Mouse (Mus musculus) C2C12 (cell line): ENCODE results near the gene Myo10. TPM values are rescaled to one million over a fixed set of nuclear protein-coding genes. Genes with fewer than 3 reads are reported as not detected.

Experiments
- H3K27me3 ChIP-seq: one replicate; pipeline ENCODE4 v1.6.1; 2011; ENCODE audit not compliant: control insufficient read depth, insufficient read depth, insufficient read length
- H3K36me3 ChIP-seq: one replicate; pipeline ENCODE4 v1.6.1; 2011; ENCODE audit not compliant: control insufficient read depth, insufficient read depth
- H3K4me3 ChIP-seq: one replicate; pipeline ENCODE4 v1.5.1; 2011; ENCODE audit warnings: mild to moderate bottlenecking, control low read depth; ENCODE audit not compliant: poor library complexity, insufficient read depth, severe bottlenecking
- H3K79me2 ChIP-seq: one replicate; pipeline ENCODE4 v1.6.1; 2011; ENCODE audit not compliant: control insufficient read depth, insufficient read depth
- H3K79me3 ChIP-seq: one replicate; pipeline ENCODE4 v1.6.1; 2011; ENCODE audit warnings: low read depth, control low read depth
- H3ac ChIP-seq: one replicate; pipeline ENCODE3; 2011; ENCODE audit warnings: low read depth; ENCODE audit not compliant: control insufficient read depth, insufficient read length
- CEBPB ChIP-seq: IDR thresholded peaks from one replicate; pipeline ENCODE4 v1.6.1; 2011; ENCODE audit warnings: low read depth, mild to moderate bottlenecking, control low read depth, moderate library complexity
- CTCF ChIP-seq: IDR thresholded peaks from one replicate; pipeline ENCODE4 v1.5.1; 2011; ENCODE audit not compliant: control insufficient read depth, insufficient read depth, insufficient read length
- FOSL1 ChIP-seq: IDR thresholded peaks from one replicate; pipeline ENCODE4 v1.8.0; 2011; ENCODE audit warnings: mild to moderate bottlenecking, low read length; ENCODE audit not compliant: poor library complexity, insufficient read depth, severe bottlenecking
- MAX ChIP-seq: IDR thresholded peaks from one replicate; pipeline ENCODE4 v1.6.1; 2011; ENCODE audit warnings: mild to moderate bottlenecking, control low read depth
- MYOD1 ChIP-seq: IDR thresholded peaks from one replicate; pipeline ENCODE4 v1.6.1; 2011; ENCODE audit warnings: low read depth; ENCODE audit not compliant: control insufficient read depth, insufficient read length
- MYOG ChIP-seq: IDR thresholded peaks from one replicate; pipeline ENCODE4 v1.6.1; 2011; ENCODE audit not compliant: control insufficient read depth, insufficient read length; ENCODE audit errors: extremely low read depth
- USF1 ChIP-seq: IDR thresholded peaks from one replicate; pipeline ENCODE4 v1.6.1; 2011; ENCODE audit warnings: low read depth, mild to moderate bottlenecking, control low read depth, moderate library complexity
- polyA plus RNA-seq: library from polyadenylated mRNA; unstranded; fragments of >200 nt; fragmentation: generic; extraction: Trizol; gene quantifications from one replicate; pipeline ENCODE4 v1.2.1, GENCODE M21; 2012; ENCODE audit warnings: missing spikeins

Gene Myo10
- polyA plus RNA-seq, 1 experiment: 89.8 TPM

DNA sequence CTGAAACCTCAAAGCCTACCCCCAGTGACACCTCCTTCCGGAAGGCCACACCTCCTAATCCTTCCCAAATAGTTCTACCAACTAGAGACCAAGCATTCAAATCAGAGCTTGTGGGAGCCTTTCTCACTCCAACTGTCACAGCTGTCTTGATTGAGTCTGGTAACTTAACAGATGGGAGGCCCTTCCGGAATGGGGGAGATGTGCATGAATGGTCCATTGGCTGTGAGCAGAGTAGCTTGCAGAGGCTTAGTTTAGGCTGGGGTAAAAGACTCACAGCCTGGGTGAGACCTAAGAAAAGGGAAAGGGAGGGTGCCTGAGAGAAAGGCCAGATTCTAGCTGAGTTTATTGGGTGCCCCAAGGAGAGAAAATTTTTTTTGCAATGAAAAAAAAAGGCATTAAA lies 26.0 kb downstream of the Myo10 start:
- Histone ChIP-seq H3K27me3 (no peaks in the 10 kb centered on the region), H3K79me3 (peaks cover 95% of the 10 kb centered on the region), H3K79me2 (peaks cover 100% of the 10 kb centered on the region), H3K4me3 (no peak overlapping the region), H3ac (no peak overlapping the region), H3K36me3 (peaks cover 25% of the 10 kb centered on the region)
- no peak for TF ChIP-seq CEBPB

DNA sequence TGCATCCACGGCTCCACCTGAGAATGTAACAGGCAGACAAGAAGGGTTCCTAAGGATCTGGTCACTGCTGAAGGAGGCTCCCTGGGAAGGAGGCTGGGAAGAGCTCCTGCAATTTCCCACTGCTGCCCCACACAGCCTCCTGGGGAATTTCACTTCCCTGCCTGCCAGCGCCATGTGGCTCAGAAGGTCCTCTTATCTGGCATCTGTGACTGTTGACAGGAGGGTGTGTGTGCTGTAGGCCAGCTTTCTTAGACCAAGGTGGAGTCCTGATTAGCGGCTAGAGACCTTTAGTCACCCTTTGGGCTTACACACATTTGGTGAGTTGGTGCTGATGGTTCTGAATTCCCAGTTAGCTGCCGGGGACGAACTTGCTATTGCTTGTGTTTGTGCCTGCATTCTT lies 28.0 kb downstream of the Myo10 start:
- peaks cover 97% of the 10 kb centered on the region for H3K79me3 ChIP-seq
- H3ac ChIP-seq: no peak overlapping the region
- no peaks in the 10 kb centered on the region for H3K27me3 ChIP-seq
- peaks cover 100% of the 10 kb centered on the region for H3K79me2 ChIP-seq
- no peak overlapping the region for H3K4me3 ChIP-seq
- no peak for TF ChIP-seq CTCF
- TF ChIP-seq CEBPB: no peak
- no peak for TF ChIP-seq MAX
- no peak for TF ChIP-seq MYOD1
- no peak for TF ChIP-seq USF1
- TF ChIP-seq MYOG: no peak
- TF ChIP-seq FOSL1: no peak
- peaks cover 35% of the 10 kb centered on the region for H3K36me3 ChIP-seq

DNA sequence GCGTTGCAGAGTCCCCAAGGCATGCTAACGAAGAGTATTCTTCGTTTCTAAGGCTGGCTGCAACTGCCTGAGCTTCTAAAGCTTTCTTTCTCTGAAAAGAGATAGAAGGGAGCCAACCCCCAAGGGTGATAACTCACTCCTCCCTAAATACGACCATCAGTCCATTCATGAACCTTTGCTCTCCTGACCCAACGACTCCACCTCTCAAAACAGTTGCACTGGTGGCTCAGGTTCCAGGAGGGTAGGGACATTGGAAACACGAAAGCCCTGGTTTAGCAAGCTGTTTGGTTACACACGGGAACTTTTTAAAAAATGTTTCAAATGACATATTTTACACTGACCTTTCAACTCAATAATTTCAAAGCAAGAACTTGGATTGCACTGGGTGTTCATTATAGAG lies 29.5 kb downstream of the Myo10 start:
- H3K27me3 ChIP-seq: no peaks in the 10 kb centered on the region
- peaks cover 97% of the 10 kb centered on the region for H3K79me3 ChIP-seq
- no peak overlapping the region for H3ac ChIP-seq
- peaks cover 42% of the 10 kb centered on the region for H3K36me3 ChIP-seq
- TF ChIP-seq MAX: no peak
- TF ChIP-seq USF1: no peak
- no peak for TF ChIP-seq MYOD1
- TF ChIP-seq FOSL1: no peak
- TF ChIP-seq MYOG: no peak
- no peak for TF ChIP-seq CTCF
- TF ChIP-seq CEBPB: no peak
- H3K79me2 ChIP-seq: peaks cover 100% of the 10 kb centered on the region
- no peak overlapping the region for H3K4me3 ChIP-seq

DNA sequence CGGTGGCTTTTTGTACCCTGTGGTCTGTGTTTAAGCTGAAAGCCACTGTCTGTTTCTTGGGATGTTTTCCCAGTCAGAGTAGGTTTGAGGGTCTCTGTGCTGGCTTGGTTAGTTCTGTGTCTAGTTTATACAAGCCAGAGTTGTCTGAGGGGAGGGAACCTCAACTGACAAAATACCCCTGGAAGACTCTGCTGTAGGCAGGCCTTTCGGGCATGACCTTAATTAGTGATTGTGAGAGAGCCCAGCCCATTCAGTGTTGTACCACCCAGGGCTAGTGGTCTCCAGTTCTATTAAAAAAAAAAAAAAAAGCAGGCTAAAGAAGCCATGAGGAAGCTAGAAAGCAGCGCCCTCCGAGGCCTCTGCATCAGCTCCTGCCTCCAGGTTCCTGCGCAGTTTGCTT lies 30.0 kb downstream of the Myo10 start:
- peaks cover 97% of the 10 kb centered on the region for H3K79me3 ChIP-seq
- TF ChIP-seq CTCF (no peak), MAX (no peak), MYOD1 (no peak), FOSL1 (no peak), MYOG (no peak), CEBPB (no peak), USF1 (no peak)
- H3ac ChIP-seq: peak overlapping the region; percentile 18
- no peak overlapping the region for H3K4me3 ChIP-seq
- H3K27me3 ChIP-seq: no peaks in the 10 kb centered on the region
- peaks cover 100% of the 10 kb centered on the region for H3K79me2 ChIP-seq
- peaks cover 40% of the 10 kb centered on the region for H3K36me3 ChIP-seq

DNA sequence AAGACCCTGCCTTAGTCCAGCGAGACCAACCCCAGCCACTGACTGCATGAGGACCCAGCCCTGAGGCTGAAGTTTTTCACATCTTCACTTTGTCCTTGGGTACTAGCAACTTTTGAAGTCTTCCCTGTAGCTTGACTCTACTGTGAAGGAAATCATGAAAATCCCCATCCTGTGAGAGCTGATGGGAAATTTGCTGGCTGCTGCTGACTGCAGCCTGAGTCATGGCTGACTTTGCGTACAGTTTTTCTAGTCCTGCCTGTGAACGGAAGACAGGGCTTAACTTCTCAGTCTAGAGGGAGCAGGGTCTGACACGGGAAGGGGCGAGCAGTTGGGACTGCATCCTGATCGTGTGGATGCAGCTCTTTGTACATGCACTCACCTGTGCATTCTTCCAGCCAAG lies 30.6 kb downstream of the Myo10 start:
- Histone ChIP-seq H3K79me2 (peaks cover 100% of the 10 kb centered on the region), H3K79me3 (peaks cover 97% of the 10 kb centered on the region), H3K36me3 (peaks cover 40% of the 10 kb centered on the region), H3K27me3 (no peaks in the 10 kb centered on the region), H3ac (peak overlapping the region; percentile 63), H3K4me3 (no peak overlapping the region)
- no peak for TF ChIP-seq CTCF
- peak; percentile 31 for TF ChIP-seq MYOD1
- peak; percentile 93 for TF ChIP-seq FOSL1
- no peak for TF ChIP-seq MYOG
- no peak for TF ChIP-seq USF1
- TF ChIP-seq CEBPB: no peak

DNA sequence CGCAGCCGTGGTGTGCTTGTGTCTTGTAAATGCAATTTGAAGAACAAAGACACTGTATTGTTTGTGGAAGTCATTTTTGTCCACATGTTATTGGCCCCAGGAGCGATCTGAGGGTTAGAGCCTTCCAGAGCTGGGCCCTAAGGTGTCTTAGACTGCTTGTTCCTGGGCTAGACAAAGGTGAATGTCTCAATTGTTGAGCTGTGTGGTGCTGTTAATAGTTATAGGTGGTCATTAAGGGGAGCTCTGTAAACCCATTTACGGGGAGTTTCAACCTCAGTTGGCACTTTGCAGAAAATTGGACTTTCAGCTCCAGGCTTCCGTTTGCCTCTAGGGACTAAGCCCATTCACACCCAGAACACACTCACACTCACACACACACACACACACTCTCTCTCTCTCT lies 31.4 kb downstream of the Myo10 start:
- Histone ChIP-seq H3ac (peak overlapping the region; percentile 34), H3K27me3 (no peaks in the 10 kb centered on the region), H3K79me3 (peaks cover 97% of the 10 kb centered on the region), H3K36me3 (peaks cover 35% of the 10 kb centered on the region), H3K4me3 (no peak overlapping the region), H3K79me2 (peaks cover 100% of the 10 kb centered on the region)
- TF ChIP-seq USF1: no peak
- no peak for TF ChIP-seq CTCF
- no peak for TF ChIP-seq FOSL1
- no peak for TF ChIP-seq MYOD1
- no peak for TF ChIP-seq MYOG
- TF ChIP-seq MAX: no peak
- TF ChIP-seq CEBPB: no peak
